Mouse (Mus musculus) embryonic fibroblast, embryonic 13.5 days (primary cell): Measurements from ENCODE around the gene Cep290.

Source experiments
- CTCF ChIP-seq: IDR thresholded peaks from 2 replicates; pipeline ENCODE4 v1.5.1; 2011; ENCODE audit warnings: mild to moderate bottlenecking, control low read depth, low read length, moderate library complexity, borderline replicate concordance; ENCODE audit not compliant: insufficient read depth
- POLR2A ChIP-seq: IDR thresholded peaks from 2 replicates; pipeline ENCODE4 v1.6.1; 2011; ENCODE audit warnings: low read depth, mild to moderate bottlenecking, control low read depth, low read length, moderate library complexity

GRCm38 (mm10) chr10:100491916-100492315, 4.6 kb downstream of the Cep290 start:
- no peak for TF ChIP-seq CTCF
- TF ChIP-seq POLR2A, result no peak
